Mouse (Mus musculus) midbrain, embryonic 16.5 days (tissue): Measurements from ENCODE around the gene Dmkn. TPM values are rescaled to one million over a fixed set of nuclear protein-coding genes. Genes with fewer than 3 reads are reported as not detected.
A peak's percentile ranks its signal among the peaks of the same experiment; 100 is the strongest.

Experiments used
- ATAC-seq: fragments of 200-750 bp; cut with Nextera tagmentation; 2 replicates; pipeline ENCODE4 v1.8.0; 2017; ENCODE audit warnings: moderate TSS enrichment
- H3K27ac ChIP-seq: fragments of 300-500 bp; sonication (generic); 2 replicates; pipeline ENCODE4 v1.5.1; 2014; ENCODE audit warnings: mild to moderate bottlenecking, low read length, mixed read lengths
- H3K27me3 ChIP-seq: fragments of 300-500 bp; sonication (generic); 2 replicates; pipeline ENCODE4 v1.6.1; 2014; ENCODE audit warnings: low read depth, low read length, mixed read lengths; ENCODE audit not compliant: control insufficient read depth, insufficient read depth
- H3K36me3 ChIP-seq: fragments of 300-500 bp; sonication (generic); 2 replicates; pipeline ENCODE4 v1.6.1; 2014; ENCODE audit warnings: mild to moderate bottlenecking, low read length, moderate library complexity, mixed read lengths; ENCODE audit not compliant: control insufficient read depth, insufficient read depth
- H3K4me1 ChIP-seq: fragments of 300-500 bp; sonication (generic); 2 replicates; pipeline ENCODE4 v1.6.1; 2014; ENCODE audit warnings: mild to moderate bottlenecking, low read length, mixed read lengths; ENCODE audit not compliant: control insufficient read depth, insufficient read depth
- H3K4me2 ChIP-seq: fragments of 300-500 bp; sonication (generic); 2 replicates; pipeline ENCODE4 v1.6.1; 2014; ENCODE audit warnings: mild to moderate bottlenecking, low read length, mixed read lengths
- H3K4me3 ChIP-seq: fragments of 300-500 bp; sonication (generic); 2 replicates; pipeline ENCODE4 v1.5.1; 2014; ENCODE audit warnings: low read depth, mild to moderate bottlenecking, low read length, moderate library complexity, mixed read lengths
- H3K9ac ChIP-seq: fragments of 300-500 bp; sonication (generic); 2 replicates; pipeline ENCODE4 v1.6.1; 2014; ENCODE audit warnings: low read depth, low read length, mixed read lengths
- H3K9me3 ChIP-seq: fragments of 300-500 bp; sonication (generic); replicated peaks from 2 replicates; pipeline ENCODE4 v1.6.1; 2014; ENCODE audit warnings: mild to moderate bottlenecking, low read length, mixed read lengths; ENCODE audit not compliant: control insufficient read depth, poor library complexity, severe bottlenecking
- WGBS: fragments of 180-500 bp; shearing (Covaris S2); extraction: QIAGEN DNeasy Blood & Tissue Kit; methylation state at CpG from one replicate; pipeline ENCODE4 v1.1.7; 2014; 5-methylcytosine and 5-hydroxymethylcytosine counted together
- polyA plus RNA-seq: library from polyadenylated mRNA; unstranded; fragments of >200 nt; fragmentation: Nextera tagmentation; extraction: Ambion mirVana; gene quantifications from 2 replicates; pipeline ENCODE4 v1.2.1, GENCODE M21; 2015

The Dmkn gene
- polyA plus RNA-seq, 1 experiment from 2014 or later: 3.6 TPM

GRCm38 (mm10) chr7:30751086-30751669 is 12.4 kb upstream of the Dmkn start, which contains the start of gene Sbsn:
Gene Sbsn, plus strand, starts transcription at chr7:30751471.
- Histone ChIP-seq H3K27ac (no peak within 1 kb of the TSS), H3K36me3 (peaks cover 17% of the 10 kb centered on the region), H3K4me1 (no peaks in the 10 kb centered on the region), H3K27me3 (no peaks in the 10 kb centered on the region), H3K4me2 (no peak within 1 kb of the TSS), H3K4me3 (no peak within 1 kb of the TSS), H3K9me3 (peaks cover 8% of the 10 kb centered on the region), H3K9ac (no peak within 1 kb of the TSS)
- ATAC-seq: no peak
- WGBS: 70% methylated on average over 5 of the region's 5 CpGs

- peaks cover 8% of the 10 kb centered on the region for H3K9me3 ChIP-seq
- ATAC-seq: no peak
Measured at GRCm38 (mm10) chr7:30757001-30757400, 6.6 kb upstream of the Dmkn start.

GRCm38 (mm10) chr7:30758853-30759252 is 4.7 kb upstream of the Dmkn start:
- Histone ChIP-seq H3K4me3 (no peak overlapping the region), H3K9me3 (peaks cover 8% of the 10 kb centered on the region)
- ATAC-seq: no peak

More at GRCm38 (mm10) chr7:30757001-30757400, 6.6 kb upstream of the Dmkn start:
- Histone ChIP-seq H3K9ac (no peak overlapping the region), H3K4me1 (no peaks in the 10 kb centered on the region), H3K27me3 (no peaks in the 10 kb centered on the region), H3K36me3 (peaks cover 19% of the 10 kb centered on the region), H3K27ac (no peak overlapping the region), H3K4me3 (no peak overlapping the region), H3K4me2 (no peak overlapping the region)
- WGBS: 62% methylated on average over 3 of the region's 3 CpGs

GRCm38 (mm10) chr7:30761769-30762352 is 1.7 kb upstream of the Dmkn start:
- no peaks in the 10 kb centered on the region for H3K9me3 ChIP-seq
- no peak overlapping the region for H3K27ac ChIP-seq
- no peak overlapping the region for H3K4me2 ChIP-seq
- WGBS: 81% methylated on average over 4 of the region's 4 CpGs
- H3K27me3 ChIP-seq: no peaks in the 10 kb centered on the region
- no peak overlapping the region for H3K9ac ChIP-seq
- H3K4me3 ChIP-seq: no peak overlapping the region
- H3K36me3 ChIP-seq: no peaks in the 10 kb centered on the region
- ATAC-seq: no peak
- H3K4me1 ChIP-seq: no peaks in the 10 kb centered on the region

More at GRCm38 (mm10) chr7:30758853-30759252, 4.7 kb upstream of the Dmkn start:
- WGBS: 58% methylated on average over 4 of the region's 4 CpGs
- Histone ChIP-seq H3K4me1 (no peaks in the 10 kb centered on the region), H3K27ac (no peak overlapping the region), H3K9ac (no peak overlapping the region), H3K27me3 (no peaks in the 10 kb centered on the region), H3K4me2 (no peak overlapping the region), H3K36me3 (peaks cover 16% of the 10 kb centered on the region)

GRCm38 (mm10) chr7:30765173-30765572 is 1.6 kb downstream of the Dmkn start:
- Histone ChIP-seq H3K27ac (no peak overlapping the region), H3K9me3 (no peaks in the 10 kb centered on the region), H3K36me3 (no peaks in the 10 kb centered on the region), H3K4me3 (no peak overlapping the region), H3K9ac (no peak overlapping the region), H3K4me2 (peak overlapping the region; percentile 5; the same call in 1 of the 2 replicates), H3K27me3 (0 out of 2 replicates have a peak, but pooled peaks cover 2% of the 10 kb centered on the region), H3K4me1 (no peaks in the 10 kb centered on the region)
- 45% methylated on average over 11 of the region's 11 CpGs for WGBS
- no peak for ATAC-seq

GRCm38 (mm10) chr7:30766408-30766807 is 2.9 kb downstream of the Dmkn start:
- Histone ChIP-seq H3K4me3 (no peak overlapping the region), H3K4me1 (no peaks in the 10 kb centered on the region), H3K4me2 (no peak overlapping the region), H3K36me3 (no peaks in the 10 kb centered on the region), H3K9me3 (no peaks in the 10 kb centered on the region; the same call in 1 of the 2 replicates), H3K9ac (no peak overlapping the region), H3K27me3 (0 out of 2 replicates have a peak, but pooled peaks cover 2% of the 10 kb centered on the region), H3K27ac (no peak overlapping the region)
- WGBS: 84% methylated on average over 4 of the region's 4 CpGs
- ATAC-seq: no peak

- Histone ChIP-seq H3K27me3 (0 out of 2 replicates have a peak, but pooled peaks cover 2% of the 10 kb centered on the region), H3K4me2 (no peak overlapping the region), H3K27ac (no peak overlapping the region), H3K4me1 (no peaks in the 10 kb centered on the region), H3K36me3 (no peaks in the 10 kb centered on the region), H3K9ac (no peak overlapping the region), H3K4me3 (no peak overlapping the region), H3K9me3 (no peaks in the 10 kb centered on the region; the same call in 1 of the 2 replicates)
- ATAC-seq: no peak
- 33% methylated on average over 9 of the region's 9 CpGs for WGBS
Measured at GRCm38 (mm10) chr7:30769236-30769635, 5.7 kb downstream of the Dmkn start.

GRCm38 (mm10) chr7:30776104-30776503 is 12.5 kb downstream of the Dmkn start:
- H3K9me3 ChIP-seq: no peaks in the 10 kb centered on the region; the same call in 1 of the 2 replicates
- H3K36me3 ChIP-seq: no peaks in the 10 kb centered on the region
- no peak overlapping the region for H3K4me3 ChIP-seq
- H3K4me1 ChIP-seq: no peaks in the 10 kb centered on the region
- 94% methylated on average over 9 of the region's 9 CpGs for WGBS
- no peak overlapping the region for H3K4me2 ChIP-seq
- no peaks in the 10 kb centered on the region for H3K27me3 ChIP-seq
- no peak overlapping the region for H3K9ac ChIP-seq
- ATAC-seq: no peak
- no peak overlapping the region for H3K27ac ChIP-seq

GRCm38 (mm10) chr7:30777081-30777579 is 13.6 kb downstream of the Dmkn start:
- no peaks in the 10 kb centered on the region for H3K4me1 ChIP-seq
- no peak overlapping the region for H3K27ac ChIP-seq
- H3K9me3 ChIP-seq: no peaks in the 10 kb centered on the region
- no peak overlapping the region for H3K9ac ChIP-seq
- H3K27me3 ChIP-seq: no peaks in the 10 kb centered on the region
- H3K4me3 ChIP-seq: no peak overlapping the region
- ATAC-seq: no peak
- no peak overlapping the region for H3K4me2 ChIP-seq
- WGBS: 53% methylated on average over 6 of the region's 7 CpGs
- no peaks in the 10 kb centered on the region for H3K36me3 ChIP-seq
